Mouse (Mus musculus) CH12.LX (cell line): ENCODE results near the gene Bsdc1. TPM values are rescaled to one million over a fixed set of nuclear protein-coding genes. Genes with fewer than 3 reads are reported as not detected.

Source experiments
- DNase-seq: peaks from one replicate; pipeline ENCODE4 v3.0.0-alpha.2; 2013; ENCODE audit errors: extremely low read depth
- H3K27ac ChIP-seq: 2 replicates; pipeline ENCODE4 v1.5.1; 2012; ENCODE audit warnings: low read depth, mild to moderate bottlenecking, control low read depth, moderate library complexity; ENCODE audit not compliant: insufficient read depth
- H3K27me3 ChIP-seq: replicated peaks from 2 replicates; pipeline ENCODE3; 2012; ENCODE audit warnings: inconsistent platforms
- H3K36me3 ChIP-seq, 2 experiments: replicated peaks in 1 of 2; 2 replicates each; pipeline versions ENCODE3 to v1.6.1; 2012; ENCODE audit warnings: inconsistent platforms in 1 of 2, low read length in 1 of 2, mild to moderate bottlenecking in 1 of 2, mixed read lengths in 1 of 2, moderate library complexity in 1 of 2; ENCODE audit not compliant: control insufficient read depth in 1 of 2, insufficient read depth in 1 of 2
- H3K4me1 ChIP-seq, 2 experiments: 2 replicates each; pipeline ENCODE4 v1.6.1; 2012; ENCODE audit warnings: inconsistent platforms in 1 of 2, moderate library complexity in 1 of 2; ENCODE audit not compliant: insufficient read depth in 2 of 2, control insufficient read depth in 1 of 2
- H3K4me2 ChIP-seq: 2 replicates; pipeline ENCODE4 v1.6.1; 2012; ENCODE audit warnings: low read depth, mild to moderate bottlenecking, control low read depth; ENCODE audit not compliant: poor library complexity, insufficient read depth, severe bottlenecking
- H3K4me3 ChIP-seq, 3 experiments: fragments of 150-350 bp in 1 of 3; sonication (generic) in 1 of 3; replicated peaks in 1 of 3; 2 replicates each; pipeline versions ENCODE3 to v1.5.1; 2011 to 2012; ENCODE audit warnings: low read depth in 2 of 3, low read length in 2 of 3, mild to moderate bottlenecking in 2 of 3, moderate library complexity in 2 of 3, control low read depth in 1 of 3, improper control_type of control experiment in 1 of 3, inconsistent platforms in 1 of 3, mixed read lengths in 1 of 3; ENCODE audit not compliant: poor library complexity in 1 of 3
- H3K79me2 ChIP-seq: replicated peaks from 2 replicates; pipeline ENCODE4 v1.6.1; 2012; ENCODE audit warnings: mild to moderate bottlenecking, moderate library complexity; ENCODE audit not compliant: control insufficient read depth, poor library complexity, insufficient read depth, severe bottlenecking; ENCODE audit errors: extremely low read depth
- H3K9ac ChIP-seq: 2 replicates; pipeline ENCODE4 v1.6.1; 2012; ENCODE audit warnings: low read depth, mild to moderate bottlenecking, control low read depth, moderate library complexity; ENCODE audit not compliant: insufficient read depth
- H3K9me3 ChIP-seq: replicated peaks from 2 replicates; pipeline ENCODE3; 2012; ENCODE audit warnings: low read length, inconsistent platforms, mixed read lengths
- CHD1 ChIP-seq: IDR thresholded peaks from 2 replicates; pipeline ENCODE4 v1.6.1; 2012; ENCODE audit warnings: low read depth, low read length, improper control_type of control experiment, inconsistent platforms
- CTCF ChIP-seq, 2 experiments: IDR thresholded peaks in 1 of 2; conservative IDR thresholded peaks in 1 of 2; 2 replicates each; pipeline ENCODE4 v1.5.1; 2011 to 2012; ENCODE audit warnings: low read depth in 2 of 2, low read length in 2 of 2, improper control_type of control experiment in 1 of 2, inconsistent platforms in 1 of 2, mild to moderate bottlenecking in 1 of 2, moderate library complexity in 1 of 2
- ELF1 ChIP-seq: IDR thresholded peaks from 2 replicates; pipeline ENCODE4 v1.6.1; 2014; ENCODE audit warnings: low read depth, mild to moderate bottlenecking, inconsistent platforms, low read length, improper control_type of control experiment
- EP300 ChIP-seq: IDR thresholded peaks from 2 replicates; pipeline ENCODE4 v1.6.1; 2011; ENCODE audit warnings: low read length, improper control_type of control experiment
- ETS1 ChIP-seq: conservative IDR thresholded peaks from 2 replicates; pipeline ENCODE4 v1.6.1; 2012; ENCODE audit warnings: low read depth, mild to moderate bottlenecking, inconsistent platforms, low read length, improper control_type of control experiment, moderate library complexity
- HCFC1 ChIP-seq: IDR thresholded peaks from 2 replicates; pipeline ENCODE4 v1.6.1; 2012; ENCODE audit warnings: low read depth, mild to moderate bottlenecking, inconsistent platforms, low read length, improper control_type of control experiment
- IRF4 ChIP-seq: IDR thresholded peaks from 2 replicates; pipeline ENCODE4 v1.6.1; 2014; ENCODE audit warnings: low read depth, mild to moderate bottlenecking, inconsistent platforms, low read length, improper control_type of control experiment
- MAFK ChIP-seq: IDR thresholded peaks from 2 replicates; pipeline ENCODE4 v1.6.1; 2011; ENCODE audit warnings: low read length, improper control_type of control experiment; ENCODE audit not compliant: insufficient replicate concordance
- MAX ChIP-seq: IDR thresholded peaks from 2 replicates; pipeline ENCODE4 v1.6.1; 2011; ENCODE audit warnings: low read length, improper control_type of control experiment
- MEF2A ChIP-seq: IDR thresholded peaks from 2 replicates; pipeline ENCODE4 v1.6.1; 2014; ENCODE audit warnings: low read depth, mild to moderate bottlenecking, inconsistent platforms, low read length, improper control_type of control experiment, borderline replicate concordance
- NRF1 ChIP-seq: IDR thresholded peaks from 2 replicates; pipeline ENCODE4 v1.6.1; 2014; ENCODE audit warnings: low read depth, mild to moderate bottlenecking, inconsistent platforms, low read length, improper control_type of control experiment, moderate library complexity
- PAX5 ChIP-seq: IDR thresholded peaks from 2 replicates; pipeline ENCODE4 v1.6.1; 2012; ENCODE audit warnings: low read length, inconsistent platforms, mixed read lengths
- SMC3 ChIP-seq: IDR thresholded peaks from 2 replicates; pipeline ENCODE4 v1.6.1; 2011; ENCODE audit warnings: low read depth, low read length, improper control_type of control experiment
- TCF12 ChIP-seq: IDR thresholded peaks from 2 replicates; pipeline ENCODE4 v1.6.1; 2014; ENCODE audit warnings: low read depth, mild to moderate bottlenecking, inconsistent platforms, low read length, improper control_type of control experiment
- UBTF ChIP-seq: IDR thresholded peaks from 2 replicates; pipeline ENCODE4 v1.6.1; 2012; ENCODE audit warnings: low read depth, mild to moderate bottlenecking, inconsistent platforms, low read length, improper control_type of control experiment, moderate library complexity
- USF1 ChIP-seq: IDR thresholded peaks from 2 replicates; pipeline ENCODE4 v1.6.1; 2014; ENCODE audit warnings: low read depth, mild to moderate bottlenecking, inconsistent platforms, low read length, improper control_type of control experiment
- USF2 ChIP-seq: conservative IDR thresholded peaks from 2 replicates; pipeline ENCODE4 v1.6.1; 2011; ENCODE audit warnings: low read depth, low read length, improper control_type of control experiment
- ZC3H11A ChIP-seq: IDR thresholded peaks from 2 replicates; pipeline ENCODE4 v1.6.1; 2012; ENCODE audit warnings: low read depth, mild to moderate bottlenecking, inconsistent platforms, low read length, improper control_type of control experiment
- ZKSCAN1 ChIP-seq: IDR thresholded peaks from 2 replicates; pipeline ENCODE4 v1.6.1; 2012; ENCODE audit warnings: low read depth, inconsistent platforms, low read length, improper control_type of control experiment, borderline replicate concordance
- ZMIZ1 ChIP-seq: IDR thresholded peaks from 2 replicates; pipeline ENCODE4 v1.6.1; 2012; ENCODE audit warnings: low read depth, mild to moderate bottlenecking, inconsistent platforms, low read length, improper control_type of control experiment
- dilution Hi-C: fragments of 300-500 bp; cut with MboI; formaldehyde crosslinking; loops from 2 replicates; pipeline ENCODE4 v1.14.3; 2020; ENCODE audit warnings: low sequenced_read_pairs; ENCODE audit not compliant: extremely low pct_unique_long_range_greater_than_20kb, extremely low pct_ligation_motif_present
- in situ Hi-C: fragments of 300-500 bp; cut with MboI; formaldehyde crosslinking; loops from 3 replicates; pipeline ENCODE4 v1.14.3; 2019; ENCODE audit warnings: low sequenced_read_pairs, low pct_ligation_motif_present, low pct_unique_long_range_greater_than_20kb, mixed read lengths
- polyA plus RNA-seq: library from polyadenylated mRNA; unstranded; fragments of >175 nt; gene quantifications from 2 replicates; pipeline ENCODE4 v1.2.1, GENCODE M21; 2012; ENCODE audit warnings: low read depth; ENCODE audit not compliant: insufficient read length
- total RNA-seq, 2 experiments: library from RNA; depleted of rRNA; stranded (reverse); fragments of 300-350 nt in 1 of 2; fragments of >200 nt in 1 of 2; gene quantifications; 2 replicates each; pipeline ENCODE4 v1.2.3; 2012 to 2014

The Bsdc1 gene
- total and polyA plus RNA-seq, 3 experiments, result 16.1 to 20.6 (median 20.4) TPM

DNA sequence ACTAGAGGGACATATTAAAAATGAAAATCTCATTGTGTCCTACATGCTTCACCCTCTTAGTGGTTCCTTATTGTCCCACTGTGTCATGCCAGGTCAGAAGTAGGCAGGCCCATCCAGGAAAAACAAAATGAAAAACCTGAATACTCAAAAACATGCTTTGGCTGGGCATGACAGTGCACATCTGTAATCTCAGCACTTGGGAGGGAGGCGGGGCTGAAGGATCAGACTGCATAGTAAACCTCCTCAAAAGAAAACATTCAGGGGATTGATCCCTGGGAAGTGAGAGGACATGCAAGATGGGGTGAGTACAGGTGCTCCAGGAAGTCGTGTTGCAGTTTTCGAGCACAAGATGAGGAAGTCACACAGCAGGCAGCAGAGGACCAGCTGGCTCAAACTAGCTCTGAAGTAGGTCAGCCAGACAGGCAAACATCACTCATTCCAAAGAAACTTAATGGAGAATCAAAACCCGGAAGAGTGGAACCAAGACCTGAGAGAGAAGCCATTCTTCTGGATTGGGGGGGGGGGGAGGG, 3.0 kb downstream of the Bsdc1 start:
- no peak overlapping the region for H3K4me2 ChIP-seq
- no peak for DNase-seq
- H3K4me3 ChIP-seq, result no peak overlapping the region
- H3K36me3 ChIP-seq, result peaks cover 39 to 64% of the 10 kb centered on the region in 2 experiments
- H3K27me3 ChIP-seq, result no peaks in the 10 kb centered on the region
- in situ Hi-C loops (no loop called here), dilution Hi-C loops (no loop called here)
- peaks cover 5% of the 10 kb centered on the region for H3K79me2 ChIP-seq
- no peaks in the 10 kb centered on the region for H3K9me3 ChIP-seq
- no peak overlapping the region for H3K27ac ChIP-seq
- TF ChIP-seq UBTF, result no peak
- no peak for TF ChIP-seq ETS1
- no peak for TF ChIP-seq MAFK
- no peak for TF ChIP-seq CHD1
- no peak for TF ChIP-seq ZC3H11A
- no peak for TF ChIP-seq HCFC1
- TF ChIP-seq SMC3, result no peak
- no peak for TF ChIP-seq USF1
- no peak for TF ChIP-seq EP300
- no peak for TF ChIP-seq ZKSCAN1
- no peak for TF ChIP-seq PAX5
- H3K9ac ChIP-seq, result no peak overlapping the region
- peaks cover 0 to 30% of the 10 kb centered on the region in 2 experiments; a peak in 3 of 4 replicates for H3K4me1 ChIP-seq

DNA sequence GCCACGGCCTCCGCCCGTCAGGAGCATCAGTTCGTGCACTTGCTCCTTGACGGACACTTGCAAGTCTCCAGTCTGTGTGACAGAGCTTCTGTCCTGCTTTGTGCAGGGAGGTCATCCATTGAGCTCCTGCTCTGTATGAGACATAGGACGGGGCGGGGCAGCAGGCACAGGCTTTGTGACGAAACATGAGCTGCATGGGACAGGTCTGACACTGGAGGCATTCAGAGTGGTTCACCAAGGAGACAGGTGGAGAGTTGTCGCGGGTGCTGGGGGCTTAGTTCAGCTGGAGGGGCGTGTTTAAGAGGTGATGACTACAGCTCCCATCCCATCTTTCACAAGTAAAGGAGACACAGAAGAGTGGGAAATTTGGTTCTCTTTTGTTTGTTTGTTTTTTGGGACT, 14.7 kb downstream of the Bsdc1 start:
- H3K4me2 ChIP-seq, result no peak overlapping the region
- no peaks in the 10 kb centered on the region for H3K9me3 ChIP-seq
- H3K36me3 ChIP-seq, result peaks cover 63 to 80% of the 10 kb centered on the region in 2 experiments
- no peak overlapping the region for H3K27ac ChIP-seq
- in situ Hi-C loops, result no loop called here
- H3K9ac ChIP-seq, result no peak overlapping the region
- no peaks in the 10 kb centered on the region for H3K79me2 ChIP-seq
- H3K4me1 ChIP-seq, result no peaks in the 10 kb centered on the region
- no peaks in the 10 kb centered on the region for H3K27me3 ChIP-seq
- H3K4me3 ChIP-seq, result no peak overlapping the region
- dilution Hi-C loops, result no loop called here
- TF ChIP-seq USF1 (no peak), MAX (no peak), SMC3 (no peak), MEF2A (no peak)
- no peak for DNase-seq

DNA sequence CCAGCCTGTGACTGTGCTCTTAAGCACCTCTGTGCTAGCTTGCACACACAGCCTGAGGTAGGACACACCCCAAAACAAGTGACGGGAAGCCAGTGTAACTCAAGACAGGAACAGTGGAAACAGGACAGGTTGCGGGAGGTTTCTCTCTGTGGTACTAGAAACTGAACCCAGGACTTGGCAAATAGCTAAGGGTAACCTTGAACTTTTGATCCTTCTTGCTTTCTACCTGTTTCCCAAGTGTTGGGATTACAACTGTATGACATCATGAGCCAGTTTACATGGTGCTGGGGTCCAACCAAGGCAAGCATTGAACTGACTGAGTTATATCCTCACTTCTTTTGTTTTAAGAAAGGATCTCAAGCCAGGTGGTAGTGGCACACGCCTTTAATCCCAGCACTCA, 18.5 kb downstream of the Bsdc1 start:
- dilution Hi-C loops, result no loop called here
- no peak overlapping the region for H3K27ac ChIP-seq
- no peak overlapping the region for H3K4me3 ChIP-seq
- no peaks in the 10 kb centered on the region for H3K9me3 ChIP-seq
- no peaks in the 10 kb centered on the region for H3K27me3 ChIP-seq
- in situ Hi-C loops, result no loop called here
- peaks cover 56 to 82% of the 10 kb centered on the region in 2 experiments for H3K36me3 ChIP-seq
- TF ChIP-seq ZC3H11A (no peak), ZMIZ1 (no peak), CTCF (conservative IDR thresholded peaks at IDR 0.05 in 1 of 2, IDR thresholded peaks at IDR 0.05 in 1 of 2; ENCODE audit: low read depth in 2 of 2, low read length in 2 of 2) (no peak), NRF1 (no peak), ETS1 (no peak), ZKSCAN1 (no peak), MEF2A (no peak), TCF12 (no peak), USF2 (no peak), MAX (no peak), ELF1 (no peak), IRF4 (no peak)
- no peak for DNase-seq
- no peaks in the 10 kb centered on the region for H3K79me2 ChIP-seq
- H3K4me1 ChIP-seq, result no peaks in the 10 kb centered on the region
- H3K9ac ChIP-seq, result no peak overlapping the region
- no peak overlapping the region for H3K4me2 ChIP-seq
